Mouse (Mus musculus): ENCODE measurements at regions not wholly inside any gene's neighbourhood (a gene's known extent, or its start where the extent isn't known, plus 50 kb on each side); places are given as distances from the start of the nearest gene placed in this dataset.
"Not testable (repeated sequence)": the region's sequence is repeated elsewhere in the genome, so short reads cannot be mapped to it uniquely, and the experiment has no call there.

- 73% methylated on average over 3 of the region's 3 CpGs for WGBS
Observed at GRCm38 (mm10) chr1:194428586-194428985, 189.4 kb upstream of the Plxna2 start.

GRCm38 (mm10) chr1:194426293-194426692 is 191.7 kb upstream of the Plxna2 start:
- Histone ChIP-seq H3K9me3 (no peaks in the 10 kb centered on the region), H3K27me3 (no peaks in the 10 kb centered on the region), H3K4me2 (no peak overlapping the region), H3K4me1 (peaks cover 3% of the 10 kb centered on the region; the same call in 1 of the 2 replicates), H3K4me3 (no peak overlapping the region), H3K9ac (no peak overlapping the region), H3K27ac (no peak overlapping the region), H3K36me3 (no peaks in the 10 kb centered on the region)
- 42% methylated on average over 6 of the region's 6 CpGs for WGBS
- ATAC-seq (ENCODE audit: insufficient number of reproducible peaks, low FRiP score, low TSS enrichment, low read depth), result no peak

More at GRCm38 (mm10) chr1:194428586-194428985, 189.4 kb upstream of the Plxna2 start:
- peaks cover 3% of the 10 kb centered on the region; the same call in 1 of the 2 replicates for H3K4me1 ChIP-seq
- no peaks in the 10 kb centered on the region for H3K27me3 ChIP-seq
- no peak overlapping the region for H3K4me2 ChIP-seq
- H3K9ac ChIP-seq, result no peak overlapping the region
- H3K27ac ChIP-seq, result no peak overlapping the region
- H3K9me3 ChIP-seq, result no peaks in the 10 kb centered on the region
- no peaks in the 10 kb centered on the region for H3K36me3 ChIP-seq
- no peak overlapping the region for H3K4me3 ChIP-seq
- ATAC-seq (ENCODE audit: insufficient number of reproducible peaks, low FRiP score, low TSS enrichment, low read depth), result no peak

GRCm38 (mm10) chr1:194424201-194424600 is 193.8 kb upstream of the Plxna2 start:
- Histone ChIP-seq H3K4me3 (no peak overlapping the region), H3K9ac (no peak overlapping the region), H3K27ac (no peak overlapping the region), H3K36me3 (no peaks in the 10 kb centered on the region), H3K4me2 (no peak overlapping the region), H3K27me3 (no peaks in the 10 kb centered on the region), H3K9me3 (no peaks in the 10 kb centered on the region), H3K4me1 (peaks cover 3% of the 10 kb centered on the region; the same call in 1 of the 2 replicates)
- ATAC-seq (ENCODE audit: insufficient number of reproducible peaks, low FRiP score, low TSS enrichment, low read depth), result no peak
- WGBS, result 93% methylated on average over 2 of the region's 2 CpGs

GRCm38 (mm10) chr1:194412193-194412592 is 205.8 kb upstream of the Plxna2 start:
- H3K9me3 ChIP-seq, result no peaks in the 10 kb centered on the region
- no peaks in the 10 kb centered on the region for H3K36me3 ChIP-seq
- H3K27ac ChIP-seq, result no peak overlapping the region
- peaks cover 7% of the 10 kb centered on the region for H3K4me1 ChIP-seq
- no peak overlapping the region for H3K9ac ChIP-seq
- no peak overlapping the region for H3K4me3 ChIP-seq
- H3K4me2 ChIP-seq, result no peak overlapping the region
- H3K27me3 ChIP-seq, result no peaks in the 10 kb centered on the region
- ATAC-seq (ENCODE audit: insufficient number of reproducible peaks, low FRiP score, low TSS enrichment, low read depth), result no peak
- 30% methylated on average over 5 of the region's 5 CpGs for WGBS

GRCm38 (mm10) chr1:194411788-194412187 is 206.2 kb upstream of the Plxna2 start:
- ATAC-seq (ENCODE audit: insufficient number of reproducible peaks, low FRiP score, low TSS enrichment, low read depth), result peak; percentile 58; the same call in 1 of the 2 replicates
- no peak overlapping the region for H3K9ac ChIP-seq
- H3K4me3 ChIP-seq, result no peak overlapping the region
- 44% methylated on average over 2 of the region's 2 CpGs for WGBS
- H3K4me1 ChIP-seq, result peaks cover 7% of the 10 kb centered on the region
- no peak overlapping the region for H3K27ac ChIP-seq
- H3K4me2 ChIP-seq, result no peak overlapping the region
- no peaks in the 10 kb centered on the region for H3K36me3 ChIP-seq
- H3K9me3 ChIP-seq, result no peaks in the 10 kb centered on the region
- H3K27me3 ChIP-seq, result no peaks in the 10 kb centered on the region

GRCm38 (mm10) chr1:194399281-194399680 is 218.7 kb upstream of the Plxna2 start:
- Histone ChIP-seq H3K4me1 (no peaks in the 10 kb centered on the region), H3K27me3 (no peaks in the 10 kb centered on the region), H3K4me3 (no peak overlapping the region), H3K27ac (no peak overlapping the region), H3K4me2 (no peak overlapping the region), H3K36me3 (no peaks in the 10 kb centered on the region), H3K9me3 (no peaks in the 10 kb centered on the region), H3K9ac (no peak overlapping the region)
- no peak for ATAC-seq (ENCODE audit: insufficient number of reproducible peaks, low FRiP score, low TSS enrichment, low read depth)

GRCm38 (mm10) chr1:194396754-194397460 is 221.1 kb upstream of the Plxna2 start:
- Histone ChIP-seq H3K4me3 (no peak overlapping the region), H3K36me3 (no peaks in the 10 kb centered on the region), H3K9ac (no peak overlapping the region), H3K27me3 (no peaks in the 10 kb centered on the region), H3K4me2 (no peak overlapping the region), H3K27ac (no peak overlapping the region), H3K4me1 (no peaks in the 10 kb centered on the region), H3K9me3 (no peaks in the 10 kb centered on the region)
- WGBS, result 66% methylated on average over 4 of the region's 4 CpGs
- ATAC-seq (ENCODE audit: insufficient number of reproducible peaks, low FRiP score, low TSS enrichment, low read depth), result no peak

- Histone ChIP-seq H3K4me2 (no peak overlapping the region), H3K27me3 (no peaks in the 10 kb centered on the region), H3K36me3 (no peaks in the 10 kb centered on the region), H3K9me3 (no peaks in the 10 kb centered on the region), H3K9ac (no peak overlapping the region), H3K4me3 (no peak overlapping the region), H3K27ac (no peak overlapping the region), H3K4me1 (no peaks in the 10 kb centered on the region)
- WGBS, result 63% methylated on average over 3 of the region's 3 CpGs
- ATAC-seq (ENCODE audit: insufficient number of reproducible peaks, low FRiP score, low TSS enrichment, low read depth), result no peak
Observed at GRCm38 (mm10) chr1:194393720-194394119, 224.3 kb upstream of the Plxna2 start.

GRCm38 (mm10) chr1:194390202-194390601 is 227.8 kb upstream of the Plxna2 start:
- Histone ChIP-seq H3K27me3 (no peaks in the 10 kb centered on the region), H3K4me3 (no peak overlapping the region), H3K4me1 (no peaks in the 10 kb centered on the region), H3K9me3 (no peaks in the 10 kb centered on the region), H3K4me2 (no peak overlapping the region), H3K9ac (no peak overlapping the region), H3K36me3 (no peaks in the 10 kb centered on the region), H3K27ac (no peak overlapping the region)
- WGBS, result 68% methylated on average over 2 of the region's 2 CpGs
- no peak for ATAC-seq (ENCODE audit: insufficient number of reproducible peaks, low FRiP score, low TSS enrichment, low read depth)

- Histone ChIP-seq H3K9ac (no peak overlapping the region), H3K9me3 (no peaks in the 10 kb centered on the region), H3K4me1 (no peaks in the 10 kb centered on the region), H3K4me2 (no peak overlapping the region), H3K27ac (no peak overlapping the region), H3K27me3 (no peaks in the 10 kb centered on the region), H3K4me3 (no peak overlapping the region), H3K36me3 (no peaks in the 10 kb centered on the region)
- WGBS, result 65% methylated on average over 1 of the region's 1 CpGs
- ATAC-seq (ENCODE audit: insufficient number of reproducible peaks, low FRiP score, low TSS enrichment, low read depth), result no peak
Observed at GRCm38 (mm10) chr1:194378135-194378534, 239.9 kb upstream of the Plxna2 start.

- H3K9me3 ChIP-seq; H3K9ac ChIP-seq; H3K4me3 ChIP-seq; H3K27ac ChIP-seq; H3K36me3 ChIP-seq; H3K4me2 ChIP-seq; H3K4me1 ChIP-seq; H3K27me3 ChIP-seq; ATAC-seq (ENCODE audit: insufficient number of reproducible peaks, low FRiP score, low TSS enrichment, low read depth): not testable (repeated sequence)
- 54% methylated on average over 4 of the region's 4 CpGs for WGBS
Observed at GRCm38 (mm10) chr1:194373511-194373910, 244.5 kb upstream of the Plxna2 start.

GRCm38 (mm10) chr1:194363917-194364316 is 254.1 kb upstream of the Plxna2 start:
- no peak for ATAC-seq (ENCODE audit: insufficient number of reproducible peaks, low FRiP score, low TSS enrichment, low read depth)
- Histone ChIP-seq H3K4me2 (no peak overlapping the region), H3K27me3 (no peaks in the 10 kb centered on the region), H3K4me3 (no peak overlapping the region), H3K36me3 (no peaks in the 10 kb centered on the region), H3K9me3 (no peaks in the 10 kb centered on the region), H3K27ac (no peak overlapping the region), H3K4me1 (no peaks in the 10 kb centered on the region), H3K9ac (no peak overlapping the region)
- 79% methylated on average over 5 of the region's 5 CpGs for WGBS
